Comparison of ENCODE assay signal across 10 mouse cellular contexts in the genomic region with DNA sequence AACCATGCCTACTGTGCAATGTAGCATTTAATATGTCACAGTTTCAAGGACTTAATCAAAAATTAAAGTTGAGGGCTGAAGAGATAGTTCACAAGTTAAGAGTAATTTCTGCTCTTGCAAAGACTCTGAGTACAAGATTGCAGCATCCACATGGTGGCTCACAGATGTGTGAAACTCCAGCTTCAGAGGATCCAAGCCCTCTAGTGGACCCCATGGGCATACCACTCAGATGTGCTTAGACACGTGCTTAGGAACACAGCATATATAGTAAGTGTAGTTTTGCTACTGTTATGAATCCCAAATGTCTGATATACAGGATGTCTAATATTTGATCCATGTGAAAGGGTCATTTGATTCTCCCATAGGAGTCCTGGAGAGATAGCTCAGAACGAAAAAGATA. TPM values are rescaled to one million over a fixed set of nuclear protein-coding genes. Genes with fewer than 3 reads are reported as not detected.
DNase-seq lines count a peak whose midpoint lies in the region; ATAC-seq lines count a peak whose summit lies in the region.
"Had no signal": no experiment of that assay in that cellular context is flagged by ENCODE, and none has a peak within 500 bp of the region (broad histone marks: within the 10 kb centered on the region; RNA-seq: fewer than 3 reads in every experiment).

No protein-coding gene starts in this region.

- no peaks in the 10 kb centered on the region for H3K27me3 ChIP-seq in hindbrain, embryonic 10.5 days (ENCODE audit: insufficient read depth, poor library complexity, severe bottlenecking)
- no peaks in the 10 kb centered on the region for H3K27me3 ChIP-seq in hindbrain, embryonic 16.5 days (replicated peaks; ENCODE audit: control insufficient read depth, insufficient read depth, low read length)

- no peaks in the 10 kb centered on the region for H3K36me3 ChIP-seq in hindbrain, embryonic 10.5 days
- no peaks in the 10 kb centered on the region for H3K36me3 ChIP-seq in hindbrain, embryonic 16.5 days (ENCODE audit: control insufficient read depth, insufficient read depth, low read length)

- DNase-seq in hindbrain, embryonic 10.5 days (ENCODE audit: low spot score): peak; percentile 24
- peak; percentile 56 for DNase-seq in 3T3-L1 (ENCODE audit: low read depth, low spot score)
- DNase-seq in MEL-GATA-1-ER (ENCODE audit: extremely low read depth, low read depth): peak; percentile 30
- peak; percentile 51 for DNase-seq in induced T-regulatory cell, adult 2 months (ENCODE audit: low read depth)
- no peak for DNase-seq in left cerebral cortex, postnatal 25 days (ENCODE audit: low spot score in 2 of 2)
- no peak for DNase-seq in urinary bladder, postnatal 36 days (ENCODE audit: low spot score in 2 of 2)
- DNase-seq in adrenal gland, adult (ENCODE audit: inconsistent age in 2 of 2, low spot score in 1 of 2): no peak
- DNase-seq: cerebellum, adult 9-10 months; spleen, adult 18-20 months had no signal

- 0 out of 2 replicates have a peak, but pooled peaks cover 2% of the 10 kb centered on the region for H3K4me1 ChIP-seq in hindbrain, embryonic 10.5 days (replicated peaks)
- no peaks in the 10 kb centered on the region for H3K4me1 ChIP-seq in hindbrain, embryonic 16.5 days (ENCODE audit: control insufficient read depth, insufficient read depth, low read depth, low read length)

- no peak for ATAC-seq in hindbrain, embryonic 16.5 days

- intact Hi-C loops in left cerebral cortex, postnatal 25 days (cut with DNase I): no loop called here

- WGBS in hindbrain, embryonic 10.5 days: 67% methylated on average over 2 of the region's 2 CpGs
- 64% methylated on average over 2 of the region's 2 CpGs for WGBS in hindbrain, embryonic 16.5 days

- H3K27ac ChIP-seq in hindbrain, embryonic 10.5 days: no peak overlapping the region
- no peak overlapping the region for H3K27ac ChIP-seq in hindbrain, embryonic 16.5 days (ENCODE audit: low read depth, low read length)

- H3K4me2 ChIP-seq in hindbrain, embryonic 16.5 days (ENCODE audit: low read length): no peak overlapping the region

- no peak overlapping the region for H3K4me3 ChIP-seq in hindbrain, embryonic 10.5 days
- no peak overlapping the region for H3K4me3 ChIP-seq in hindbrain, embryonic 16.5 days (ENCODE audit: low read length)

- no peaks in the 10 kb centered on the region for H3K9me3 ChIP-seq in hindbrain, embryonic 10.5 days
- no peaks in the 10 kb centered on the region for H3K9me3 ChIP-seq in hindbrain, embryonic 16.5 days (ENCODE audit: control insufficient read depth, low read length)

- H3K9ac ChIP-seq in hindbrain, embryonic 16.5 days (ENCODE audit: low read depth, low read length): no peak overlapping the region

RNA-seq across cellular contexts. Expression of a gene that starts 55.0 kb away (rescaled TPM):
- polyA plus RNA-seq in hindbrain, embryonic 10.5 days (2016; fragmentation: Nextera tagmentation; extraction: Ambion mirVana): 118 and 159 TPM in 2 replicates
- 19.8 and 19.9 TPM in 2 replicates for polyA plus RNA-seq in hindbrain, embryonic 16.5 days (2015; fragmentation: Nextera tagmentation; extraction: Ambion mirVana)
- 1 to 10 TPM; 8.5 to 8.9 TPM for total RNA-seq in left cerebral cortex, postnatal 25 days (2021)

Comparison
In these comparisons a context has a peak if more than half of its experiments do, and no peak if none do; other contexts are left out.
1. DNase-seq: peak in hindbrain, embryonic 10.5 days (single experiment), 3T3-L1 (single experiment), MEL-GATA-1-ER (single experiment) and induced T-regulatory cell, adult 2 months (single experiment); none in left cerebral cortex, postnatal 25 days (0 of 2), urinary bladder, postnatal 36 days (0 of 2) and adrenal gland, adult (0 of 2).